Mouse (Mus musculus) c-Kit-positive CD71-positive TER-119-positive erythroid progenitor cells, embryonic 14.5 days (primary cell): ENCODE measurements around the gene Myom1.
A peak's percentile ranks its signal among the peaks of the same experiment; 100 is the strongest.

Experiments used
- DNase-seq: peaks from one replicate; pipeline ENCODE4 v3.0.0-alpha.2; 2013; ENCODE audit warnings: low spot score

The Myom1 gene

DNA sequence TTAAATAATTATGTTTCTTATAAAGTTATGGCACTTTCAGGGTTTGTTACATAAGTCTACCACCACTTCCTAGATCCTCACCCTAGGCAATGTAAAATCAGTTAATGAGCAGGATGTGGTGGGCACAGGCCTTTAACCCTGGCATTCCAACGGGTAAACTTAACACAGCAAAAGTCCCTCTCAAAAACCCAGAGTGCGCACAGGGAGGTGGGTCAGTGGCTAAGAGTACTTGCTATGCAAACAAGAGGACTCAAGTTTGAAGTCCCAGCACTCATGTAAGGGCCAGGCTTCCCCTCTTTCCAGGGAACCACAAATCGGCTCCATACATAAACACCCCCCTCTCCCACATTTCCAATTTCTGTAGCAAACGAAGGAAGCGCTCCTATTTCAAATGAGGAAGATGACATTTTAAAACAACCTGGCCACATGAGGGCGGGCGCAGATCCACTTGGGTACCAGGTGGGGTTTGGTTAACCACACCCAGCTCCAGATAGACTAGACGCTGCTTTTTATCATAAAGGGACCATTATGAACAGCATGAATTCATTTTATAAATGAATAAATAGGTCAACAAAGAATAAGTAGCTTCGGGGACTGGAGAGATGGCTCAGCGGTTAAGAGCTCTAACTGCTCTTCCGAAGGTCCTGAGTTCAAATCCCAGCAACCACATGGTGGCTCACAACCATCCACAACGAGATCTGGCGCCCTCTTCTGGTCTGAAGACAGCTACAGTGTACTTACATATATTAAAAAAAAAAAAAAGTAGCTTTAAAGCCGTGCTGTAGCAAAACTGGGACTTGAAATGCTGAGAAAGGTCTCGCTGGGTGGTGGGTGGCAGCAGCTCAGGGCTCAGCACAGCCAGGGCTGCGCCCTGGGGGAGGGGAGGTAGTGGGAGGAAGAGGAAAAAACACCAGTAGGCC, 10.5 kb upstream of the Myom1 start:
- DNase-seq: no peak

DNA sequence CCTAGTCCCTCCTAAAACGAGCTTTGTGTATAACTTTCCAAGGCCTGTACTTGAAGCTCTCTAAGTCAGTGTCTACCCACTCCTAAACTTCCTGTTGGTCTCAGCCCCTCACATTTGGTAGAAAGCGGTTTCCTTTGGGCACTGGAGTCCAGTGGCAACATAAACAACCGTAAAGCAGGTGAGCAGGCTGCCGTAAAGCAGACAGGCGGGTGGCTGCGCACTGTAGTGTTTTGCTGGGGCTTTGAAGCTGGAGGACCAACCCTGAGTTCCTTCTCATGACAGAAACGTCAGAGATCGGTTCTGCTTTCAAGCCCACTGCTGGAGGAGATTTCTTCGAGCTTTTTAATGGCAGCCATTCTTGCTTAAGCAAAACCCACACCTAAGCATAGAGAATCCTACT, 9.8 kb upstream of the Myom1 start:
- no peak for DNase-seq

DNA sequence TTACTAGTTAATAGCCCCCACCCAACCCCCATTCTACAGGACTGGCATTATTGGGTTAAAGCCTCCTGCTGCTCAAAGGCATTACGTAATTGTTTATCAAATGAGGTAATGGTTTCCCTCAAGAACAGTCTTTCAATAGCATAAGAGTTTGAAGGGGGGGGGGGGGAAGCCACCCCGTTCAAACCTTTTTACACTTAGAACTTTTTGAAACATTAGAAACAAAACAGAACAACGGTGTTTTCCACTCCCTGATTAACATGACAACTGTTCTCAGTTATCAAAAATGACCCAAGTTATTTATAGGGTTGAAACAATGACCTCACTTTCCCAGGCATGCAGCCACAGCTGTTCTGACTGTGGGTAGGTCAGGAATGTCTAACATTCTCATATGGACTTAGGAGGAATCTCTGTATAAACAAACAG, 9.0 kb upstream of the Myom1 start:
- no peak for DNase-seq

DNA sequence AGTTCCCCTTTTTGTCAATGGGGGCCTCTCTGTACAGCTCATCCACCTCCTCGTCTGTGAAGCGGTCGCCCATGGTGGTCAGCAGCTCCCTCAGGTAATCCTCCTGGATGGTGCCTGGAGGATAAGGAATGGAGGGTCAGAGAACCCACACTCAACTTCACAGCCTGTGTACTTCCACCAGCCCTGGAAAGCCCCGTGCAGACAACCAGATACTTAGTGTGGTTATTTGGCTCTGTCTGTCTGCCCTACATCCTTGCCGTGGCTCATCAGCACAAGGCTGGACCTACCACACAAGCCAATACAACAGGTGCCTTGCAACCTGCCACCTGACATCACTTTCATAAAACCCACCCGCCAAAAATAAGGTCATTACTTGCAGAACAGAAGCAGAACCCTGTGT, 7.8 kb upstream of the Myom1 start:
- no peak for DNase-seq

DNA sequence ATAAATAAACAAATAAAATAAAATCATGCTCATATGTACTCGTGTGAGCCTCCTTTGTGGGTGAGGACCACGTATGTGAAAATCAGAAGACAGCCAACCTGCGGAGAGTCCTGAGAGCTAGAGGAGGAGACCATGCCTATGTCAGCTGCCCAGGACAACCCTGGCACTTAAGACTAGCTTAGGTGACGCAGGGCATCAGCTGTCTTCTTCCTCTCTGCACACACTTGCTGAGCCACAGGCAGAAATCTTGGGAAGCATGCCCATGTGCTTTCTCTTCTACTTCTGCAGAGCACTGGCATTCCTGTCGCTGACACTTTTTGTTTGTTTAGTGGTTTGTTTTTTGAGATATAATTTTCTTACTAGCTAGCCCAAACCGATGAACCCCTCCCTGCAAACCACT, 6.9 kb upstream of the Myom1 start:
- no peak for DNase-seq

DNA sequence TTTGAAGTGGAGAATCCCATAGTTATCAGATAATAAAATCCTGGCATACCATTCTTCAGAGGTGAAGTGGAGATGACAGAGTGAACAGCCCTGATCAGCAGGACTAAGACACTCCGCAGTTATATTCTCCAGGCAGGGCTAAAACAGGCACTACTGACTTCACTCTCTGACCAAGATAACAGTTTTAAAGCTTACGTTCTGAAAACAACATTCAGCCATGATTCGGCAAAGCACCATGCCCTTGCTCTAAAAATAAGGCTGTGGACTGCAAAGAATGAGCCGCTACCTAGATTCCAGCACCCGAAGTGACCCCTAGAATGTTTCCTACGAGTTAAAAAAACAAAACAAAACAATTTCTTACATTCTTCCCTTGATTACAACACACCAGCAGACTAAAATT, 4.6 kb upstream of the Myom1 start:
- no peak for DNase-seq

DNA sequence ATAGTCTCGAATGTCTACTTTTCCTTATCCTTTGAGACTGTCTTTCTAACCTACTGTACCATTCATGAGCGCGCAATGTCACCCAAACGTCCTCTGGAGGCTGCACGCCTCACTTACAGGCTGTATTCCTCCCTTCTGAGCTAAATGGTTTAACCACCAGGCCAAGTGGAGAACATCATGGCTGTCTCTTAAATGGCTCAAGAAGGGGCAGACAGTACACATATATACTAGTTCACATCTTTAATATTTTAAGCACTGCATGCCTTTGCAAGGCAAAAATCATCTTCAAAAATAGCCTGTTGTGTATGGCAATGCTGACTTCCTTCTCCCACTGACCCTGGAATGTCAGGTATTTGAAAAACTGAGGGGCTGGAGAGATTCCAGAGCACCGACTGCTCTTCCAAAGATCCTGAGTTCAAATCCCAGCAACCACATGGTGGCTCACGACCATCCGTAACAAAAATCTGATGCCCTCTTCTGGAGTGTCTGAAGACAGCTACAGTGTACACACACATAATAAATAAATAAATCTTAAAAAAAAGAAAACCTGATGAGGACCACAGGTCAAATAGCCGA, 3.9 kb upstream of the Myom1 start:
- DNase-seq: no peak

DNA sequence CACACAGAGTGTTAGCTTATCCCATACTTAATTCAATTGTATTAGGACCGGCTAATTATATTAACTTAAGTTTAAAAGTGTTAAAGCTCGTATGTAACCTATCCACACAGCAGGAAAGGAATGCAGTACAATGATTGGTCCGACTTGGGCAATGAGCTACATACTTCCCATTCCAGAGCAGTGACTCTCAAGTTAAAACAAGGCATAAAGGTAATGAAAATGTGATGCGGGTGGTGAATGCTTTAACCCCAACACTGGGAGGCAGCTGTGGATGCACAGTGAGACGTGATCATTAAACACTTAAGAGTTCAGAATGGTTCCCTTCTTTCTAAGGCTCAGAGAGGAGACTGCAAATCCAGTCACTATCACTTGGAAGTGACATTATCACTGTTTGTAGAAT, 3.2 kb upstream of the Myom1 start:
- no peak for DNase-seq

DNA sequence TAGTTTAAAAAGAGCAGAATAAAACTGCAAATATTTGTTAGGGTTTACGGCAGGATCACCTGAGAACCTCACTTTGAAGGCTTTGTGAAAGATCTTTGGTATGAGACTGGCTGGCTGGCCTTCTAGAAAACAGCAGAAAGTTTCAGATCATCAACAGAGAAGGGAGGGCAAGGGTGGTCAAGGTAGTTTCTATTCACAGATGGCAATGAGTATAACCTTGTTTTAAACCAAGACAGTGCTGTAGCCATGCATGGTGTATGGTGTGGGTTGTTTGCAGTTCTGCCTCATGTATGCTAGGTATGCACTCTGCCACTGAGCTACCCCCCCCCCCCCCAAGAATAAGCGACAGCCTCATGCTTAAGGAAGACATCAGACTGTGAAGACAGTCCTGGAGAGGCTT, 2.2 kb upstream of the Myom1 start:
- DNase-seq: no peak

DNA sequence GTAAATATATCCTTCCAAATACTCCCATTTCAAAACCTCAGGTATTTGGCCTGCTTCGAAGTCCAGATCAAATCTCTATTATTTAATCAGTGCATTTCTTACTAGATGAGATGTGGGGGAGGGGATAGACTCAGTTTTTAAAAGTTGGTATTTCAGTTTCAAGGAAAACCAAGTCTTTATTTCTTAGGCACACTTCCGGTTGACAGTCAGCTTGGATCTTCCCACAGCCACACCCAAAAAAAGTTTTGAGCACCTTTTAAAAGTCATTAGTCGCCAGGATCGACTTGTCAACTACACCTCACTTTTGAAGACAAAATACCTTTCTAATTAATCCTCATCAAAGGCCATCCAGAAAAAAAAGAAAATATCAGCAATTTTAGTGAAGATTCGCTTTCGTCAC, 1.4 kb upstream of the Myom1 start:
- DNase-seq: peak; percentile 43

DNA sequence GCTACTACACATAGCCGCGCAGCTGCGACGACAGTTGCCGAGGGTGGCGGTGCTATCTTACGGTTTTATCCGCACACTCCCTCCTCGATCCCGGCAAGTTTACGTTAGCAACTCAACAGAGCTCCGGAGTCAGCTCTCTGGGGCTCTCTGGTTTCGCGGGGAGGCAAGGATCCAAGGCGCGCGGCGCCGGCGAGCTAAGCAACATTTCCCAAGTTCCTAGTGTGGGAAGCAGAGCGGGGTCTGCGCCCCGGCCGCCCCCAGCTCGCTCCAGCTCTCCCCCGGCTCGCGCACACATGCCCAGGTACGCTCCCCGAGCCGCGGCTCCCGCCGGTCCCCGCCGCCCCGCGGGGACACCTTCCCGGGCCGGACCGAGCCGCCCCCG, 743 bp upstream of the Myom1 start:
- DNase-seq: peak; percentile 62

DNA sequence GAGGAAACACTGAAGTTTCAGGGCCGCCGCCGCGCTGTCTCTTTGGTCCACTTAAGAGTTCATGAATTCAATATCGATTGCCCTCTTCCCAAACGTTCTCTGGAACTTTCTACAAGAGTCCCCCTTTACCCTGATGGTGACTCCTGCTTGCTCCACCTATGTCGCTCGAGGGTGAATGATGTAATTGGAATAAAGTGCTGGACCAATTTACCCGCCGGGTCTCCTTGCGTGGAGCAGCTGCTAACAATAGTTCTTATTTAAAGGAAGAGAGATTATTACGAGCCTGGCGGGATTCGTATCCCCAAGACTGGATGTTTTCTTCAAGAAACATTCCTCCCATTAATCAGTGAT, 286 bp downstream of the Myom1 start, which contains the start of gene Myl12a:
Gene Myl12a, minus strand, starts transcription at position 135 of the 351 bp plus-strand sequence.
- DNase-seq: no peak

DNA sequence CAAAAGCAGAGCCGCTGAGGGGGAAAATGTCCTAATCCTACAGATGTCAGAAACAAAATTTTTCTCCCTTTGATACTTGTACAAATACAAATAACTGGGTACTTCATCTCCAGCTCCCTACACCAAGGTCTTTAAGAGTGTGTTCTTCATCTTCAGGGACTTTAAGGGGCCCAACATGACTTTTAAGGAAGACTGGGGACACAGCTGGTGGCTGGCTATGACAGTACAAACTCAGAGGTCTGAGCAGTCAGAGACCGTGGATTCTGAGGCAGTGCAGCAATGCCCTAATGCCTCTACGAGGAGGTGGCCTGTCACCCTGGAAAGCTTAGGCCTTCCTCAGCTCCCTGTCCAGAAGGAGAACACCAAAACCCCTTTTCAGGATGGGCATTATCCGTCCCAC, 679 bp downstream of the Myom1 start:
- no peak for DNase-seq

DNA sequence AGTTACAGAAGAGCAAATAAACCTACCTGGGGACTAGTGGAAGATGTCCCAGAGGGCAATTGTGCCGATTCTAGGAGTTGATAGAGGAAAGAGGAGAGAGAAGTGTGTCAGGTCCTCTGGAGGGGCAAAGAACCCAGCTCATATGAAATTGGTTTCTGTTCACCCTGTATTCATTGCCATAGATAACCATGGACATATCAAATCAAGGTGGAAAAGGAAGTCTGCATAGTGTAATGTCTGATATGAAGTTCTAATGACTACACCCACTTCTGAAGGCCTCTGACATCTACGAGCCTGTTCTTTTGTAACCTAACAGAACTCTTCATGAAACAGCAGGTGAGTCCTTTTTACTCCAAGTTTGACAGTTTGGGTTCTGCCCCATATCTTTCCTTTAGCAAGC, 1.3 kb downstream of the Myom1 start:
- DNase-seq: no peak

DNA sequence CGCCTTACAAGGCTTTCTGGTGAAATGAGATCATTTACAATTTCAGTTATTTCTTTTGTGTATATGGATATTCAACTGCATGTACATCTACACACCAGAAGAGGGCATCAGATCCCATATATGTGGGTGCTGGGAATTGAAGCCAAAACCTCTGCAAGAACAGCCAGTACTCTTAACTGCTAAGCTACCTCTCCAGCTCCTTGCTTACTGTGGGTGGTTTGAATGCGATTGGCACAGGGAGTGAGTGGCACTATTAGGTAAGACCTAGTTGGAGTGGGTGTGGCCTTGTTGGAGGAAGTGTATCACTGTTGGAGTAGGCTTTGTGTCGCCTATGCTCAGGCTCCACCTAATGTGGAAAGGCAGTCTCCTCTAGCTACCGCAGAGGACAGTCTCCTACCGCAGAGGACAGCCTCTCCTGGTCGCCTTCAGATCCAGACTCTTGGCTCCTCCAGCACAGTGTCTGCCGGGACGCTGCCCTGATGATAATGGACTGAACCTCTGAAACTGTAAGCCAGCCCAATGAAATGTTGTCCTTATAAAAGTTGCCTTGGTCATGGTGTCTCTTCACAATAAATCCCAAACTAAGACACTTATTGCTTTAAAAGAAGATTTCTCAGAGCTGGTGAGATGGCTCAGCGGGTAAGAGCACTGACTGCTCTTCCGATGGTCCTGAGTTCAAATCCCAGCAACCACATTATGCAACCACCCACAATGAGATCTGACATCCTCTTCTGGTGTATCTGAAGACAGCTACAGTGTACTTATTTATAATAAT, 1.9 kb downstream of the Myom1 start:
- DNase-seq: no peak

- no peak for DNase-seq
Measured at GRCm38 (mm10) chr17:71006976-71007375, 4.5 kb downstream of the Myom1 start.

GRCm38 (mm10) chr17:71008676-71009075, 6.2 kb downstream of the Myom1 start:
- no peak for DNase-seq

DNA sequence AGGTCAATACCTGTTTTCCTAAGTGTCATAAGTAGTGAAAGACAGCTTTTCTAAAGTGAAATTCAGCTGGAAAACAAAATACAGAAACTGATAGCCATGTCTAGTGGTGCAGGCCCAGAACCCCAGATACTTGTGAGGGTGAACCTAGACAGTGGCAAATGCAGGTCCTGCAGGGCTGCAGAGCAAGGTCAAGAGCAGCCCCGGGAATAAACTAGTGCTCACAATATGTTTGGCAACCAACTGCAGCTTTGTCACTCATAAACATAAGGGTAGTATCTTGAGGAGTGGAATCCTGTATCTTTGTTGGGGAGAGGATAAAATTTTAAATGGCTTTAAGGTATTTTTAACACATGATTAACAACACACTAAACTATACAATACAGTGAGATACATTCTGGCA, 7.3 kb downstream of the Myom1 start:
- no peak for DNase-seq

DNA sequence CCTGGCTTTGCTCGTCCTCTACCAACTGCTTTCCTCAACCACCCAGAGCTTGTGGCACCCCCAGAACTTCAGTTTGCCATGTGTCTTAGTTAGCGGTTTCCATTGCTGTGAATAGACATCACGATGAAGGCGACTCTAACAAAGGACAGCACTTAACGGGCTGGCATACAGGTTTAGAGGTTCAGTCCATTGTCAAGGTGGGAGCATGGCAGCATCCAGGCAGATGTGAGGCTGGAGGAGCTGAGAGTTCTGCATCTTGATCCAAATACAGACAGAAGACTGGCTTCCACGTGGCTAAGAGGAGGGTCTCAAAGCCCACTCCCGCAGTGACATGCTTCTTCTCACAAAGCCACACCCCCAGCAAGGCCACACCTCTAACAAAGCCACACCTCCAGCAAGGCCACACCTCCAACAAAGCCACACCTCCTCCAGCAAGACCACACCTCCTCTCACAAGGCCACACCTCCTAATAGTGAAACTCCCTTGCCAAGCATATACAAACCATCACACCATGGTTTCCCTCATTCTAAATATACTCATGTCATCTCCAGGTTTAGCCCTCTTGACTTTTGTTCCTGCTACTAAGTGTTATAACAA, 8.3 kb downstream of the Myom1 start:
- peak; percentile 27 for DNase-seq

DNA sequence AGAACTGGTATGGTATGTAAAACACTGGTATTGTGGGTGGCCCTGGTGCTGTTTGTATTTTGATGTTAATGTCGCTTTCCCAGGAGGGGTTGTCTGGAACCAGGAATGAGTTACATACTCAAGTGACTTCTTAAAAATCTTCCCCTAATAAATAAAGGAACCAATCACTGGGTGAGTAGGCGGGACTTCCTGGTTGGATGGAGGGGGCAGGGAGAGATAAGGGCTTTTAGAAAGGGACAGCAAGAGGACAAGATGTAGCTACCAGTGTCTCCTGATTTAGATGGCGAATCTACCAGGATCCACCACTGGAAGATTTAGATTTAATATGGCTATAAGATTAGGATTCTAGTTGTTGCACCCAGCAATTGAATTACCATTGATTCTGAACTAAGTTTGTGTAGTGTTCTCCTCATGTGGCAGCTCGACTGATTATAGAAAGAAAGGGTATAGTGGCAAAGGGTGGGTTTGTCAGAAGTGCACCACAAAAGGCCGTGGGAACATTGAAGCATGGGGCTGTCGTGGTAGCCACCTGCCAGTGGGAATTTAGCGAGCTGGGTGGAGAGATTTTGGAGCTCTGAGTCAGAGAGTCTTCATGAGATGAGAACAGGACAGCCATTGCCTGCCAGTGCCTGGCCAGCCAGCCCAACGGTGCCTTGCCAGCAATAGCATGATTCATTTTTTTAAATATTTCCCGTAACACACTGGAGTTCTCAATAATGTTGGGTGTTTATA, 9.7 kb downstream of the Myom1 start:
- no peak for DNase-seq

DNA sequence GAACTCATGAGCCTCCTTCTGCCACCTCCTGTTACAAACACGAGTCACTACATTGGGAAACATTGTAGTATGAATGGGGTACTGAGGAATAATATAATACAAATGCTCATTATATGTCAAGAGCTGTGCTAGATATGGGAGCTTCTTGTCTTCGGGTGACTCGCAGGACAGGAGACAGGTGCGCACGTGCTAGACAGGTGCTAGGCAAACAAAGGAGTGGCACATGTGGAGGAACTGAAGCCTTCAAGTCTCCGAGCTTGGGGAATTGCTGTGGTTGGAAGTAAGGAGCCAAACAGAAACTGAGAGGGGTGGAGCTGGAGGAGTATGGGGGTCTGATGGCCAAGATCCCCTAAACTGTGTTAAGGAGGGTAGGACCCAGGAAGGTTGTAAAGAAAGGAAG, 10.7 kb downstream of the Myom1 start:
- DNase-seq: no peak

DNA sequence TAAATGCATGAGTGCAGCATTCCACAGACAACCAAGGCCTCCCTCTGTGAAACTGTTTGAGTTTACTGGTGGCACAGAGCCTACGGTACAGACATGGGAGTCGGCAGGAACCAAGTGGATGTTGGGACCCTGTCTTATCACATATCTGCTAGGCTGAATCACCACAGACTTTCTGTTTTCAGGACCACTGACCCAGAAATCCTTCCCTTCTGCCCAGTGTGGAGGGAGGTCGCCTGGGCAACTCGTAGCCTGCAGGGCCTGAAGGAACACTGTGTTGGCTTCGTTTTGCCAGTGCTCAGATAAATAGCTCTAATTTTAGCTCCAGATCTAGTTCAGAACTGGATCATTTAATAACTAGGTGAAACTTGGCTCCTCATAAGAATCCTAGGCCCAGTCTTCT, 12.5 kb downstream of the Myom1 start:
- DNase-seq: no peak
